Mouse (Mus musculus): ENCODE results near the gene Slc11a1.
"Not testable (repeated sequence)": the region's sequence is repeated elsewhere in the genome, so short reads cannot be mapped to it uniquely, and the experiment has no call there.

Gene Slc11a1

DNA sequence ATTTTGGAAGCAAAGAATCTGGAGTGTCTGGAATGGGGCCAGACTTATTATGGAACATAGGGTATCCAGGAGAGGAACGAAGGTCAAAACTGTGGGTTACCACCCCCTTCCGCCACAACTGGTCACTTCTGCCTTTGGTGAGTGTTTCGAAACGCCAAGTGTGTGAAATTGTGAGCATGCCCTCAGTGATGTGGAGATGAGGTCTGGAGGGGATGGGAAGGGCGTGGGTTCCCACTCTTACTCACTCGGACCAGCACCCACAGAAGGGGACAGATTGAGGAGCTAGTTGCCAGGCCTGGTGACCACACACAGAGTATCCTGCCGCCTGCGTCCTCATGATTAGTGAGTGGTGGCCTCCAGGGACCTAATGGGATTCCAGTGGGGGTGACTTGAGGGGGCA, at the start of gene Slc11a1:
Gene Slc11a1 (plus strand): TSS at position 216 of the 400 bp plus-strand sequence.
- in situ Hi-C loops (cut with MboI) = no loop called here

- in situ Hi-C loops (cut with MboI) = not testable (repeated sequence)
Observed at GRCm38 (mm10) chr1:74326916-74327315, 48.1 kb upstream of the Slc11a1 start.

GRCm38 (mm10) chr1:74329899-74330431, 45.0 kb upstream of the Slc11a1 start:
- in situ Hi-C loops (cut with MboI) = no loop called here

- in situ Hi-C loops (cut with MboI) = no loop called here
Observed at GRCm38 (mm10) chr1:74331046-74331681, 43.8 kb upstream of the Slc11a1 start.

GRCm38 (mm10) chr1:74332241-74332763, 42.7 kb upstream of the Slc11a1 start:
- in situ Hi-C loops (cut with MboI) = no loop called here

DNA sequence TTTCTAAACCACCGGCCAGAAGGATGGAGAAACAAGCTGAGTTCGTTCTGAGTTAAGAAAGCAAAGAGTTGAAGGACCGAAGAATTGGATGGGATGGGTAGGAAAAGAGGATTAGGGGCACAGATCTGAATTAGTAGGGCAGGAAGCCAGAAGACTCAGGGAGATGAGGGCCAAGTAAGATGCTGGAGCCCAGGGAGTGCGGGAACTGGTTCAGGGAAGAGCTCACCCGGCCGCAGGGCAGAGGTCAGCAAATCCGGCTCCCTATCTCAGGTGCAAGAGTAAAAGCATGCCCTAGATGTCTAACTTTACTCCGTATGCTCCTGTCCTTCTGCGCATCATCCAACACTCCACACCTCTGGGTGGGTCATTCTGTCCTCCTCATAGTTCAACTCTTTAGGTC, 42.1 kb upstream of the Slc11a1 start:
- in situ Hi-C loops (cut with MboI) = no loop called here

- in situ Hi-C loops (cut with MboI) = no loop called here
Observed at GRCm38 (mm10) chr1:74334607-74335006, 40.4 kb upstream of the Slc11a1 start.

GRCm38 (mm10) chr1:74335033-74335432, 40.0 kb upstream of the Slc11a1 start:
- in situ Hi-C loops (cut with MboI) = no loop called here

DNA sequence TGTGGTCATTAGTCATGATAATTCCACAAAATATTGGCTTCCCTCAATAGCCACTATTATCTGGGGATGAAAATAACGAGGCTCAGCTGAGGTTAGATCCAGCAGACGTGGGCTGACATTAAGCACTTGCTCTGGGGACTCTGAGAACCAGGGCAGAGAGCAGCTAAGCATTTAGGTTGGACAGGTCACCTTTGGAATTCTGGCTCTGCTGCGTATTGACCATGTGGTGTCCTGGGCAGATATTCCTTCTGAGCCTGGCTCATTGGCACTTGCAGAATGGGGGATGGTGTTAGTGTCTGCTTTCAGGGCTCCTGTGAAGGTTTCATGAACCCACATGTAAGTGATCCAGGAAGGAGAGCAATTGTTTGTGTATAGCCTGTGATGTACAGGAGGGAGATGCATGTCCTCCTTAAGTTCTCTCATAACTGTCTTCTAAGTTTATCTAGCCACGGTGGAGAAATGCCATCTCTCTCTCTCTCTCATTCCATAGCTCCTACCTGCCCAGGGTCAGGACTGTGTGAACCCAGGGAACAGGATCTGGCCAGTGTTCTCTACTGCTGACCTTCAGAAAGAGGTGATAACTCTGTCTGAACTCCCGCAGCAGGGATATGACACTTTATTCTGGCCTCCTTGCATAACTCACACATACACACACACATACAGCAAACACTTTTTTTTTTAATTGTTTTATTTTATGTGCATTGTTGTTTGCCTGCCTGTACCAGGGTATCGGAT, 39.4 kb upstream of the Slc11a1 start:
- in situ Hi-C loops (cut with MboI) = no loop called here

GRCm38 (mm10) chr1:74337241-74337771, 37.7 kb upstream of the Slc11a1 start:
- in situ Hi-C loops (cut with MboI) = no loop called here

- in situ Hi-C loops (cut with MboI) = no loop called here
Observed at GRCm38 (mm10) chr1:74338013-74338412, 37.0 kb upstream of the Slc11a1 start.

GRCm38 (mm10) chr1:74338626-74339025, 36.4 kb upstream of the Slc11a1 start:
- in situ Hi-C loops (cut with MboI) = no loop called here

- in situ Hi-C loops (cut with MboI) = no loop called here
Observed at GRCm38 (mm10) chr1:74339917-74340316, 35.1 kb upstream of the Slc11a1 start.

DNA sequence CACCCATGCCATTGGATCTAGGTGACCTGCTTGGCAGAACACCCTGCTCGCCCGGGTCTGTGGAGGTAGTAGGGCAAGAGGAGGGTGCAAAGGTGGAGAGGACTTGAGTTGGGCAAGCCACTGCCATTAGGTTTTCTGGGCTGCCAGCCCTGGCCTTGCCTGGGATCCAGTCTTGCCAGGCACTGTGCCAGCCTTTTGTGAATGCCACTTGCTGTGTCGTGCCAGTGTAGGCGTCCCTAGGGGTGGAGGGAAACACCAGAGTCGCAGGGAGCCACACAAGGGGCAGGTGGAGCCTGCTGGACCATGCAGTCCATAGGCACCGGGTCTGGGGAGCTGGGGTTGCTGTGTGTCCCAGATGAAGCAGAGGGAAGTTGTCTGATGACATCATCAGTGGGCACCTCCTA, 34.6 kb upstream of the Slc11a1 start:
- in situ Hi-C loops (cut with MboI) = no loop called here

DNA sequence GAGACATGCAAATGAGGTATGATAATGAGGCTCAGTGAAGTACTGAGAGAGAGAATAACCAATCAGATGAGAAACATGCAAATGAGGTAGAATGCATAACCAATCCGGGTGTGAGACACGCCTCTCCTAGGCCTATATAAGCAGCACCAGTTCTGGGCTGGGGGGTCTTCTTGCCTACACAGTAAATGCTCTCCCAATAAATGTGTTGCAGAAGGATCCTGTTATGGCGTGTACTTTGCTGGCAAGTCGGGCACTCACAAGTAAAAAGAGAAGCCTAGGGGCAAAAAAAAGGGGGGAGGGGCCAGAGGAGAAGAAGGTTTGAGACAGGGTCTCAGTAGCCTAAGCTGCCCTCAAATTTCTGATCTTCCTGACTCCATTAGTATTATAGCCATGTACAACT, 34.0 kb upstream of the Slc11a1 start:
- in situ Hi-C loops (cut with MboI) = not testable (repeated sequence)

- in situ Hi-C loops (cut with MboI) = no loop called here
Observed at GRCm38 (mm10) chr1:74341898-74342297, 33.1 kb upstream of the Slc11a1 start.

GRCm38 (mm10) chr1:74342308-74342707, 32.7 kb upstream of the Slc11a1 start:
- in situ Hi-C loops (cut with MboI) = no loop called here

GRCm38 (mm10) chr1:74343161-74343560, 31.8 kb upstream of the Slc11a1 start:
- in situ Hi-C loops (cut with MboI) = no loop called here

GRCm38 (mm10) chr1:74344163-74344916, 30.7 kb upstream of the Slc11a1 start:
- in situ Hi-C loops (cut with MboI) = no loop called here

GRCm38 (mm10) chr1:74351185-74351769, 23.7 kb upstream of the Slc11a1 start:
- in situ Hi-C loops (cut with MboI) = no loop called here

DNA sequence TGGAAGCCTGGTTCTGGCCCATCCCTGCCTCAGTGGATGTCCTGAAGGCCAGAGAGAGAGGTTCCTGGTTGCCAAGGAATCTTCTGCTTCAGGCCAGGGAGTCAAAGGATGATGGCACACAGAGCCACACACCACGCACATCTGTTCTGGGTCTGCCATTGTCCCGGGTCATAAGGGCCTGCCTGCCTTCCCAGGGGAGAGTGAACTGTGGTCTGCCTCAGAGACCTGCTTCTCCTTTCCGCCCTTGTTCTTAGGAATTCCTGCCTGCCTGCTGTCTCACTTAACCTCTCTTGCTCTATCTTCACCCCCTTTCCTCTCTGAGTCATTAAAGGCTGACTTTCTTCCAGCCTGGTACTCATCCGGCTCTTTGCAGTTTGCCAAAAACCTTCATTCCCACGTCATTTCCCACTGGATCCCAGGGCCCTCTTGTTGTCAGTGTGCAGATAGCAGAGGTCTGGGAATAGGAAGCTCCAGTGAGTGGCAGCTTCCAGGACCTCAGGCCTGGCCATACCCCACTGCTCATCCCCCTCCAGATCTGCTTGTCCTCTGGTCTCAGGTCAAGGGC, 22.4 kb upstream of the Slc11a1 start:
- in situ Hi-C loops (cut with MboI) = no loop called here

All from mature B cell (primary cell).